Mouse (Mus musculus) limb, embryonic 11.5 days (tissue): ENCODE data around the gene Cnpy2. TPM values are rescaled to one million over a fixed set of nuclear protein-coding genes. Genes with fewer than 3 reads are reported as not detected.
"Not testable (repeated sequence)": the region's sequence is repeated elsewhere in the genome, so short reads cannot be mapped to it uniquely, and the experiment has no call there.

Source experiments
- ATAC-seq: fragments of 200-750 bp; cut with Nextera tagmentation; 2 replicates; pipeline ENCODE4 v1.8.0; 2017; ENCODE audit warnings: low read depth; ENCODE audit not compliant: insufficient number of reproducible peaks, low FRiP score, low TSS enrichment
- DNase-seq: peaks from one replicate; pipeline ENCODE4 v3.0.0-alpha.2; 2015; ENCODE audit warnings: low spot score
- H3K27ac ChIP-seq: fragments of 300-500 bp; sonication (generic); replicated peaks from 2 replicates; pipeline ENCODE4 v1.5.1; 2014; ENCODE audit warnings: low read depth, mild to moderate bottlenecking, low read length
- H3K27me3 ChIP-seq: fragments of 300-500 bp; sonication (generic); 2 replicates; pipeline ENCODE4 v1.6.1; 2014; ENCODE audit warnings: mild to moderate bottlenecking, low read length, mixed read lengths; ENCODE audit not compliant: control insufficient read depth, insufficient read depth
- H3K36me3 ChIP-seq: fragments of 300-500 bp; sonication (generic); 2 replicates; pipeline ENCODE4 v1.6.1; 2014; ENCODE audit warnings: mild to moderate bottlenecking, low read length, moderate library complexity, mixed read lengths; ENCODE audit not compliant: control insufficient read depth, insufficient read depth
- H3K4me1 ChIP-seq: fragments of 300-500 bp; sonication (generic); 2 replicates; pipeline ENCODE4 v1.6.1; 2014; ENCODE audit warnings: low read length, mixed read lengths; ENCODE audit not compliant: control insufficient read depth, insufficient read depth
- H3K4me2 ChIP-seq: fragments of 300-500 bp; sonication (generic); 2 replicates; pipeline ENCODE4 v1.6.1; 2014; ENCODE audit warnings: low read depth, mild to moderate bottlenecking, moderate library complexity; ENCODE audit not compliant: severe bottlenecking
- H3K4me3 ChIP-seq: fragments of 300-500 bp; sonication (generic); 2 replicates; pipeline ENCODE4 v1.5.1; 2014; ENCODE audit warnings: low read depth, low read length
- H3K9ac ChIP-seq: fragments of 300-500 bp; sonication (generic); 2 replicates; pipeline ENCODE4 v1.6.1; 2014; ENCODE audit warnings: mild to moderate bottlenecking, low read length
- H3K9me3 ChIP-seq: fragments of 300-500 bp; sonication (generic); 2 replicates; pipeline ENCODE4 v1.6.1; 2016; ENCODE audit warnings: low read length; ENCODE audit not compliant: control insufficient read depth
- WGBS: fragments of 180-500 bp; shearing (Covaris S2); extraction: QIAGEN DNeasy Blood & Tissue Kit; methylation state at CpG from one replicate; pipeline ENCODE4 v1.1.7; 2014; 5-methylcytosine and 5-hydroxymethylcytosine counted together
- polyA plus RNA-seq: library from polyadenylated mRNA; unstranded; fragments of >200 nt; fragmentation: Nextera tagmentation; extraction: Ambion mirVana; gene quantifications from 2 replicates; pipeline ENCODE4 v1.2.1, GENCODE M21; 2014

Cnpy2 gene
- polyA plus RNA-seq, 1 experiment from 2014 or later: 351 TPM

GRCm38 (mm10) chr10:128283604-128284579, 38.4 kb upstream of the Cnpy2 start:
- WGBS: 66% methylated on average over 31 of the region's 31 CpGs
- ATAC-seq: peak; percentile 69; the same call in 1 of the 2 replicates

DNA sequence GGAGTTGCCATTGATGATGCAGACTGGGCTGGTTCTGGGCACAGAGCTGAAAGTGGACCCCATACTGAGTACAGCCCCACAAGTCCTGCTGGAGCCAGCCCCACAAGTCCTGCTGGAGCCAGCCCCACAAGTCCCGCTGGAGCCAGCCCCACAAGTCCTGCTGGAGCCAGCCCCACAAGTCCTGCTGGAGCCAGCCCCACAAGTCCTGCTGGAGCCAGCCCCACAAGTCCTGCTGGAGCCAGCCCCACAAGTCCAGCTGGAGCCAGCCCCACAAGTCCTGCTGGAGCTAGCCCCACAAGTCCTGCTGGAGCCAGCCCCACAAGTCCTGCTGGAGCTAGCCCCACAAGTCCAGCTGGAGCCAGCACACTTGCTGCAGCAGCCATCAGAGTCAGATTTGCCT, 31.7 kb upstream of the Cnpy2 start:
- not testable (repeated sequence) for H3K4me2 ChIP-seq, H3K9me3 ChIP-seq, H3K27me3 ChIP-seq, H3K4me1 ChIP-seq, H3K4me3 ChIP-seq, H3K27ac ChIP-seq, DNase-seq, ATAC-seq, H3K36me3 ChIP-seq, H3K9ac ChIP-seq
- 93% methylated on average over 1 of the region's 1 CpGs for WGBS

More at GRCm38 (mm10) chr10:128283604-128284579, 38.4 kb upstream of the Cnpy2 start:
- H3K9ac ChIP-seq: no peak overlapping the region
- no peaks in the 10 kb centered on the region for H3K9me3 ChIP-seq
- no peak overlapping the region for H3K4me3 ChIP-seq
- no peak overlapping the region for H3K27ac ChIP-seq
- no peaks in the 10 kb centered on the region for H3K36me3 ChIP-seq
- DNase-seq: peak; percentile 87
- H3K27me3 ChIP-seq: no peaks in the 10 kb centered on the region
- H3K4me1 ChIP-seq: no peaks in the 10 kb centered on the region
- H3K4me2 ChIP-seq: no peak overlapping the region

GRCm38 (mm10) chr10:128296370-128297090, 25.7 kb upstream of the Cnpy2 start:
- Histone ChIP-seq H3K9ac (no peak overlapping the region), H3K9me3 (no peaks in the 10 kb centered on the region), H3K36me3 (no peaks in the 10 kb centered on the region; the same call in 1 of the 2 replicates)

GRCm38 (mm10) chr10:128297221-128297620, 25.0 kb upstream of the Cnpy2 start:
- Histone ChIP-seq H3K9ac (no peak overlapping the region), H3K4me1 (no peaks in the 10 kb centered on the region), H3K27me3 (no peaks in the 10 kb centered on the region), H3K4me3 (no peak overlapping the region), H3K27ac (no peak overlapping the region), H3K4me2 (no peak overlapping the region), H3K9me3 (no peaks in the 10 kb centered on the region), H3K36me3 (no peaks in the 10 kb centered on the region; the same call in 1 of the 2 replicates)
- ATAC-seq (no peak), DNase-seq (no peak)
- WGBS: 80% methylated on average over 4 of the region's 4 CpGs

More at GRCm38 (mm10) chr10:128296370-128297090, 25.7 kb upstream of the Cnpy2 start:
- Histone ChIP-seq H3K27me3 (no peaks in the 10 kb centered on the region), H3K4me1 (no peaks in the 10 kb centered on the region), H3K27ac (no peak overlapping the region), H3K4me3 (no peak overlapping the region), H3K4me2 (no peak overlapping the region)
- no peak for ATAC-seq
- WGBS: 81% methylated on average over 13 of the region's 13 CpGs
- no peak for DNase-seq

DNA sequence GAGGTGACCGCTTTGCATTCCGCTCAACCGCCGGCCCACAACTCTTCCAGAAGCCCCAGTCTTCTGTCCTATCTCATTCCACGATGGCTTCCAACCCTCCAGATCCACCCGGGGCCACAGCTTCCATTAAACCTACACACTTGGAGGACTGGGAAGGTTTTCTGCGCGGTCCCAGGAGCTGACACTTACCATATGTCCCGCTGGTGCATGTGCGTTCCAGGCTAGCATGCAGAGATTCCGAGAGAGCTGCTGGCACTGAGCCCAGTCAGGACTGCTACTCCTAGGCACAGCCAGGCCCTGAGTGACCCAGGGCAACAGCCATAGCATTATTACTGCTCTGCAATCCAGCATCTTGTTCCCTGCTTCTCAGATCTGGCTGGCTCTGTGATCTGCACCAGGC, 24.6 kb upstream of the Cnpy2 start:
- no peak for ATAC-seq
- WGBS: 86% methylated on average over 11 of the region's 11 CpGs
- Histone ChIP-seq H3K27me3 (no peaks in the 10 kb centered on the region), H3K27ac (no peak overlapping the region), H3K36me3 (no peaks in the 10 kb centered on the region), H3K4me1 (no peaks in the 10 kb centered on the region), H3K9ac (no peak overlapping the region), H3K9me3 (no peaks in the 10 kb centered on the region), H3K4me2 (no peak overlapping the region), H3K4me3 (no peak overlapping the region)
- no peak for DNase-seq

DNA sequence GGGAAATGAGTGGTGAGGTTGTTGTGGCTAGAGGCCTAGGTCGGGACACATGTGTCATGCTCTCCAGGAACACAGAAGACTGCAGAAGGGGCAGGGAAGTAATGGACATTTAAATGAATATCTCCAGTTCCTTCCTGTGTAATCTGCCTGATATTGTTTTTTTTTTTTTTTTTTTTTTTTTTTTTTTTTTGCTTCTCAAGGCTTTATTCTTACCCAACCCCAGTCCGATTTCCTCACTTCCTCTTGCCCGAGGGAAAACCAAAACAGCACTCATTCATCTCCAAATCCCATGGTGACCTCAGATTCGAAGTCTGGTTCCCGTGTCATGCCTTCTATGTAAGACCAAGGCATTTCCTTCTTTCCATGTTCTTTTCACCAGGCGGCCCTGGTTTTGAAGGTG, 24.0 kb upstream of the Cnpy2 start:
- DNase-seq (no peak), ATAC-seq (no peak)
- Histone ChIP-seq H3K27ac (no peak overlapping the region), H3K9ac (no peak overlapping the region), H3K27me3 (no peaks in the 10 kb centered on the region), H3K4me1 (no peaks in the 10 kb centered on the region), H3K9me3 (no peaks in the 10 kb centered on the region), H3K36me3 (no peaks in the 10 kb centered on the region), H3K4me2 (no peak overlapping the region), H3K4me3 (no peak overlapping the region)
- WGBS: 81% methylated on average over 6 of the region's 6 CpGs

DNA sequence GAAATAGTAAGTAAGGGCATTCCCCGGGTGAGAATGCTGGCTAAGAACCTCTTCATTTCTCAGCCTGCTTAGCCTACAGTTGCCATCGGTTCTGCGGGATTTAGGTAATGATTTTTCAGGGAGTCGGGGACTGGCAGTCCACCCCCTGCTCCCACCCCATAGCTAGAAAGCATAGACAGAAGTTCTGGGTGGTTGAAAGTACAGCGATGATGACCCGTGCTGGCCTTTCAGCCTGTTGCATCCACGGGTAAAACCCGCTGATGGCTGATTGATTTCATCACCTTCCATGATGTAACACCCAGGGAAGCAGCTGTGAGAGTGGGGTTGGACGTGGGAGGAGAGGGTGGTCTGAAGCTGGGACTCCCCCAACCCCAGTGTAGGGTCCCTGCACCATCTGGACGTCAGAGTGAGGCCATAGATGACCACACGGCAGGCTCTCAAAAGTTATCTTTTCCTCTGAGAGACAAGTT, 23.5 kb upstream of the Cnpy2 start, which contains the start of gene Il23a:
Il23a (minus strand) TSS at position 51 of the 470 bp plus-strand sequence.
- Histone ChIP-seq H3K27me3 (no peaks in the 10 kb centered on the region), H3K4me1 (peaks cover under 1% of the 10 kb centered on the region), H3K4me2 (no peak within 1 kb of the TSS), H3K9me3 (no peaks in the 10 kb centered on the region), H3K4me3 (no peak within 1 kb of the TSS), H3K9ac (no peak within 1 kb of the TSS), H3K27ac (no peak within 1 kb of the TSS), H3K36me3 (no peaks in the 10 kb centered on the region)
- 87% methylated on average over 11 of the region's 11 CpGs for WGBS
- no peak for ATAC-seq
- no peak for DNase-seq

DNA sequence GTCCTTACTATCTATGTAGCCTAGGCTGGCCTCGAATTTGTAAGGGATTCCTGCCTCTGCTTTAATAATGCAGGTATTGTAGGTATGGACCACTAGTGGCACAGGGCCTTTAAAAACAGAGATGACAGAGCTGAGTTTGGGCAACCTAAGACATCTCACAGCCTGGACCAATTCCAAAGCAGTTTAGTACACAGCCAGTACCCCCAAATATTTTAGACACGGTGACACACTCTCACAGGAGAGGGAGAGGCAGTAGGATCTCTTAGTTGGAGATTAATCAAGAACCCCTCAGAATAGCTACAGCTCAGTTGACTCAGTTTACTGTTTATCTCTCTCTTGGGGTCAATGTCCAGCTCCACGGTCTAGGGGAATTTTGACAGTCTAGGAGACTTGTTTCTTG, 19.9 kb upstream of the Cnpy2 start:
- Histone ChIP-seq H3K9me3 (no peaks in the 10 kb centered on the region), H3K4me3 (peak overlapping the region; percentile 60), H3K27me3 (no peaks in the 10 kb centered on the region), H3K9ac (peak overlapping the region; percentile 91), H3K4me2 (peak overlapping the region; percentile 85), H3K36me3 (no peaks in the 10 kb centered on the region), H3K4me1 (peaks cover 3% of the 10 kb centered on the region), H3K27ac (peak overlapping the region; percentile 89)
- 46% methylated on average over 3 of the region's 3 CpGs for WGBS
- no peak for ATAC-seq
- DNase-seq: no peak
